Mouse (Mus musculus) spleen, adult 2 months (tissue): ENCODE measurements around the gene Rab23.

Source experiments
- CTCF ChIP-seq: fragments of 200-500 bp; IDR thresholded peaks from 2 replicates; pipeline ENCODE4 v1.5.1; 2011; ENCODE audit warnings: mild to moderate bottlenecking, inconsistent platforms; ENCODE audit not compliant: insufficient read depth, insufficient read length, insufficient replicate concordance; ENCODE audit errors: extremely low read depth
- POLR2A ChIP-seq: fragments of 200-500 bp; IDR thresholded peaks from 2 replicates; pipeline ENCODE4 v1.6.1; 2011; ENCODE audit warnings: low read depth, low read length, inconsistent platforms

GRCm38 (mm10) chr1:33749109-33749508 lies 29.4 kb downstream of the Rab23 start:
- TF ChIP-seq CTCF (no peak), POLR2A (no peak)
